Mouse (Mus musculus) small intestine, adult 2 months (tissue): ENCODE data around the gene Pstk. TPM values are rescaled to one million over a fixed set of nuclear protein-coding genes. Genes with fewer than 3 reads are reported as not detected.
"Not testable (repeated sequence)": the region's sequence is repeated elsewhere in the genome, so short reads cannot be mapped to it uniquely, and the experiment has no call there.

Source experiments
- H3K27ac ChIP-seq: fragments of 200-500 bp; 2 replicates; pipeline ENCODE4 v1.5.1; 2012; ENCODE audit warnings: low read depth, low read length, control low read depth, inconsistent platforms; ENCODE audit not compliant: insufficient read depth
- H3K27me3 ChIP-seq: fragments of 200-500 bp; 2 replicates; pipeline ENCODE4 v1.6.1; 2012; ENCODE audit warnings: mild to moderate bottlenecking, moderate library complexity, low read length, inconsistent platforms; ENCODE audit not compliant: control insufficient read depth, insufficient read depth
- H3K36me3 ChIP-seq: fragments of 200-500 bp; 2 replicates; pipeline ENCODE4 v1.6.1; 2012; ENCODE audit warnings: mild to moderate bottlenecking, low read length, control low read depth, inconsistent platforms; ENCODE audit not compliant: control insufficient read depth, insufficient read depth
- H3K4me1 ChIP-seq: fragments of 200-500 bp; 2 replicates; pipeline ENCODE4 v1.6.1; 2012; ENCODE audit warnings: low read length, inconsistent platforms, mixed read lengths; ENCODE audit not compliant: control insufficient read depth, insufficient read depth, insufficient read length
- H3K4me3 ChIP-seq: fragments of 200-500 bp; 2 replicates; pipeline ENCODE4 v1.5.1; 2012; ENCODE audit warnings: low read depth, mild to moderate bottlenecking, control low read depth, inconsistent platforms, low read length, moderate library complexity
- CTCF ChIP-seq: fragments of 200-500 bp; IDR thresholded peaks from 2 replicates; pipeline ENCODE4 v1.5.1; 2012; ENCODE audit warnings: low read depth, mild to moderate bottlenecking, control low read depth, inconsistent platforms, low read length, moderate library complexity, mixed read lengths; ENCODE audit not compliant: insufficient replicate concordance, insufficient read length; ENCODE audit errors: extremely low read depth
- POLR2A ChIP-seq: fragments of 200-500 bp; IDR thresholded peaks from 2 replicates; pipeline ENCODE4 v1.6.1; 2012; ENCODE audit warnings: low read depth, mild to moderate bottlenecking, control low read depth, inconsistent platforms, low read length, moderate library complexity
- WGBS: fragments of 180-500 bp; shearing (Covaris S2); methylation state at CpG from one replicate; pipeline ENCODE4 v1.1.7; 2018; 5-methylcytosine and 5-hydroxymethylcytosine counted together
- polyA plus RNA-seq: library from polyadenylated mRNA; depleted of rRNA; stranded (reverse); fragments of >200 nt; gene quantifications from 2 replicates; pipeline ENCODE4 v1.2.3, GENCODE M21; 2012

The Pstk gene
- polyA plus RNA-seq, 1 experiment = 37.5 TPM

- no peak for TF ChIP-seq CTCF
- no peaks in the 10 kb centered on the region for H3K27me3 ChIP-seq
- H3K4me3 ChIP-seq = no peak overlapping the region
- H3K27ac ChIP-seq = no peak overlapping the region
- WGBS = 54% methylated on average over 9 of the region's 9 CpGs
- peaks cover 6% of the 10 kb centered on the region for H3K36me3 ChIP-seq
- no peaks in the 10 kb centered on the region for H3K4me1 ChIP-seq
Measured at GRCm38 (mm10) chr7:131371880-131372651, 1.1 kb downstream of the Pstk start.

DNA sequence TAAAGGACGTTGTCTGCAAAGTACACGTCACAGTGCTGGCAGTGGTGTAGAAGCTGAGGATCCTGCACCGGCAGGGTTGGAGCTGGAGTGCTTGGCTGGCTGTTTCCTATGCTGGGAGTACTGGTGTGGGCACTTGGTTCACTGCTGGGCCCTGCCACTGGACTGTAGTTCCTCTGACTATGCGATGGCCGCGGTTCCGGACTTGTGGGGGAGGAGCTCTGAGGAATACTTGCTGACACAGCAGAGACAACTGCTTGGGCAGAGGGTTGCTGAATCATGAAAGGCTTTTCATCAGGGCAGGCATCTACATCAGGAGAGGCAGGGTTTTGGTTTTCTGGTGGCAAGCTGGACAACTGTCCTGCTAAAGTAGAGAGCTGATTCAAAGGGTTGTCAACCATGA, 20.8 kb downstream of the Pstk start:
- peaks cover 29% of the 10 kb centered on the region for H3K36me3 ChIP-seq
- not testable (repeated sequence) for H3K4me3 ChIP-seq, H3K4me1 ChIP-seq, H3K27ac ChIP-seq, H3K27me3 ChIP-seq
- 94% methylated on average over 7 of the region's 7 CpGs for WGBS

DNA sequence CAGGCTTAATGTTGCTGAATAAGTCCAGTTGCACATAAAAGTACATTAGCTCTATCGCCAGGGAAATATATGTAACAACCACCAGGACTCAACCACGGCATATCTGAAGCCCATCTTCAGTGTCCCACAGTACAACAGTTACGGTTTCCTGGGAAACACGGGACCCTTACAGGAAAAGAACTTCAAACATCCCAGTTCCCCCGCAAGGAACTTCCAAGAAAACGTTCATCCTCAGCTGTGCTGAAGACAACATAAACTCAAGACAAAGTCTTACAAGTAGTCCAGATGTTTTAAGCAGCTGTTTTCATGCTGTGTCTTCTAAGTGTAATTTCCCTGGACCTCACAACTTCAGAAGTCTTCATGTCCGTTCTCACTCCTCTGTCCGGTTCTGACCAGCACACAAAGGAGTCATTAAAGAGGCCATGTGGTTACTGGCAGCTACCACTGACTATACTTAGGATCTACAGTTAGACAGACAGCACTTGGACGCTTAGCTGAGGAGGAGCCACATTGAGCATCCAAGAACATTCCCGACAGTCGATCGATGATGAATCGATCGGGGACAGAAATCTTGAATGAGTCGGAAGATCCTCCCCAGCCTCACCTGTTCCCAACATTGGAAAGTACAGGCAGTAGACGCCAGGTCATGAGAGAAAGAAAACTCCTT, 38.5 kb downstream of the Pstk start:
- Histone ChIP-seq H3K27ac (no peak overlapping the region), H3K4me1 (peaks cover 3% of the 10 kb centered on the region; the same call in 1 of the 2 replicates), H3K27me3 (no peaks in the 10 kb centered on the region), H3K36me3 (no peaks in the 10 kb centered on the region), H3K4me3 (peak overlapping the region; percentile 98)
- TF ChIP-seq CTCF (no peak), POLR2A (no peak)
- WGBS = 5% methylated on average over 16 of the region's 16 CpGs

GRCm38 (mm10) chr7:131409988-131410385, 39.0 kb downstream of the Pstk start:
- TF ChIP-seq POLR2A = no peak
- no peak for TF ChIP-seq CTCF
- Histone ChIP-seq H3K4me1 (peaks cover 3% of the 10 kb centered on the region; the same call in 1 of the 2 replicates), H3K27me3 (no peaks in the 10 kb centered on the region), H3K4me3 (peak overlapping the region; percentile 98), H3K27ac (peak overlapping the region; percentile 56), H3K36me3 (no peaks in the 10 kb centered on the region)
- under 1% methylated on average over 38 of the region's 38 CpGs for WGBS

DNA sequence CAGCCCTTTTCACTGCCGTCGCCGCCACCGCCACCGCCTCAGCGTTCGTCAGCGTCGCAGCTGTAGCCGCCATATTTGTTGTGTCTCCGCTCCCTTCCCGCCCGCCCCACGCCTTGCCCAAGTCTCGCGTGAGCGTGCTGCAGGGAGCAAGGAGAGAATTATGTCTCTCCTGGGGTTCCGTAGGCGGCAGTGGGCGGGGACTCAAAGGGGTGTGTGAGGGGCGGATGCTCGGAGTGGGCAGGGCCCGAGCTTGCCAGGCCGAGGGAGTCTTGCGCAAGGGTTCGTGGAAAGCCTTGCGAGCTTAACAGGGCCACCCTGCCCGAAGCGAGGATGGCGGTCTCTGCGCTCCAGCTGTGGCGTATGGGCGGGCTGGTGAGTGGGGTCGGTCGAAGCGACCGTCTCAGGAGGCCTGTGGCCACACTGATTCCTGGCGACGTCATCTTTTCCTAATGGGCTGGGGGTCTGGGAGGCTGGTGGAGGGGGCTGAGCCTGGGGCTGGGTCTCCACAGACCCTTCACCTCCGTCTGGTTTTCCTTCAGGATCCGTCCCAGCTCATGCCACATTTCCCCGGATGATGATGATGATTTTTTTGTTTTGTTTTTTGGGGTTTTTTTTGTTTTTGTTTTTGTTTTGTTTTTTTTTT, 39.6 kb downstream of the Pstk start, which contains the start of the genes Ikzf5 and Acadsb:
Gene Ikzf5, minus strand, starts transcription at position 106 of the 643 bp plus-strand sequence.
Gene Acadsb, plus strand, starts transcription at position 186 of the 643 bp plus-strand sequence.
- Histone ChIP-seq H3K27me3 (no peaks in the 10 kb centered on the region), H3K4me3 (peak within 1 kb of the TSS; percentile 98), H3K4me1 (peaks cover 3% of the 10 kb centered on the region; the same call in 1 of the 2 replicates), H3K36me3 (no peaks in the 10 kb centered on the region), H3K27ac (peak within 1 kb of the TSS; percentile 56)
- no peak for TF ChIP-seq CTCF
- TF ChIP-seq POLR2A = peak; percentile 58
- WGBS = under 1% methylated on average over 42 of the region's 42 CpGs

GRCm38 (mm10) chr7:131411221-131411940, 40.4 kb downstream of the Pstk start:
- Histone ChIP-seq H3K36me3 (no peaks in the 10 kb centered on the region), H3K4me1 (peaks cover 3% of the 10 kb centered on the region; the same call in 1 of the 2 replicates), H3K4me3 (peak overlapping the region; percentile 98), H3K27me3 (no peaks in the 10 kb centered on the region), H3K27ac (peak overlapping the region; percentile 10)
- 8% methylated on average over 10 of the region's 10 CpGs for WGBS
- TF ChIP-seq POLR2A = no peak
- no peak for TF ChIP-seq CTCF
